Mouse (Mus musculus) intestine, embryonic 16.5 days (tissue): Measurements from ENCODE around the gene Gm14443. TPM values are rescaled to one million over a fixed set of nuclear protein-coding genes. Genes with fewer than 3 reads are reported as not detected.
"Not testable (repeated sequence)": the region's sequence is repeated elsewhere in the genome, so short reads cannot be mapped to it uniquely, and the experiment has no call there.

Source experiments
- ATAC-seq: fragments of 200-750 bp; cut with Nextera tagmentation; 2 replicates; pipeline ENCODE4 v1.8.0; 2017; ENCODE audit warnings: moderate TSS enrichment, moderate library complexity
- H3K27ac ChIP-seq: fragments of 300-500 bp; sonication (generic); 2 replicates; pipeline ENCODE4 v1.5.1; 2014; ENCODE audit warnings: mild to moderate bottlenecking, low read length
- H3K27me3 ChIP-seq: fragments of 300-500 bp; sonication (generic); replicated peaks from 2 replicates; pipeline ENCODE4 v1.6.1; 2014; ENCODE audit warnings: low read length, control low read depth, mixed read lengths; ENCODE audit not compliant: control insufficient read depth, insufficient read depth
- H3K36me3 ChIP-seq: fragments of 300-500 bp; sonication (generic); 2 replicates; pipeline ENCODE4 v1.6.1; 2014; ENCODE audit warnings: low read length, control low read depth; ENCODE audit not compliant: control insufficient read depth, insufficient read depth
- H3K4me1 ChIP-seq: fragments of 300-500 bp; sonication (generic); 2 replicates; pipeline ENCODE4 v1.6.1; 2014; ENCODE audit warnings: low read length, control low read depth, mixed read lengths; ENCODE audit not compliant: control insufficient read depth, insufficient read depth
- H3K4me2 ChIP-seq: fragments of 300-500 bp; sonication (generic); 2 replicates; pipeline ENCODE4 v1.6.1; 2014; ENCODE audit warnings: low read depth, low read length, control low read depth
- H3K4me3 ChIP-seq: fragments of 300-500 bp; sonication (generic); 2 replicates; pipeline ENCODE4 v1.5.1; 2014; ENCODE audit warnings: mild to moderate bottlenecking, low read length
- H3K9ac ChIP-seq: fragments of 300-500 bp; sonication (generic); 2 replicates; pipeline ENCODE4 v1.6.1; 2014; ENCODE audit warnings: low read depth, low read length
- H3K9me3 ChIP-seq: fragments of 300-500 bp; sonication (generic); 2 replicates; pipeline ENCODE4 v1.6.1; 2016; ENCODE audit warnings: low read length, control low read depth; ENCODE audit not compliant: control insufficient read depth
- WGBS: fragments of 180-500 bp; shearing (Covaris S2); extraction: QIAGEN DNeasy Blood & Tissue Kit; methylation state at CpG from one replicate; pipeline ENCODE4 v1.1.7; 2014; 5-methylcytosine and 5-hydroxymethylcytosine counted together
- polyA plus RNA-seq: library from polyadenylated mRNA; unstranded; fragments of >200 nt; fragmentation: Nextera tagmentation; extraction: Ambion mirVana; gene quantifications from 2 replicates; pipeline ENCODE4 v1.2.1, GENCODE M21; 2015

The Gm14443 gene
- polyA plus RNA-seq, 1 experiment from 2014 or later = 0.27 TPM

DNA sequence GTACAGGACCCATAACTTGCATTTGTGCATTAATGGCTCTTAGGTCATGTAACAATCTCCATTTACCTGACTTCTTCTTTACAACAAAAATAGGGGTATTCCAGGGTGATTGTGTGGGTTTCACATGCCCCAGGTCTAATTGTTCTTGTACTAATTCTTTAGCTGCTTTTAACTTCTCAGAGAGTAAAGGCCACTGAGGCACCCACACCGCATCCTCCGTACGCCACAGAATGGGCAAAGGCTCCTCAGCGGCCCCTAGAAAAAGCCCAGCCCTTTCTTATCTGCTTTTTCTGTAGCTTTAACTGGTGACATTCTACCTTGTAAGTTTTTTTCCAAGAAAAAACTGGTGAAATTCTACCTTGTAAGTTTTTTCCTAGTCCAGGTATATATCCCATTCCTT lies 14.2 kb downstream of the Gm14443 start:
- not testable (repeated sequence) for ATAC-seq, H3K9ac ChIP-seq, H3K36me3 ChIP-seq, H3K4me1 ChIP-seq, H3K27me3 ChIP-seq, H3K4me3 ChIP-seq, H3K27ac ChIP-seq, H3K4me2 ChIP-seq, H3K9me3 ChIP-seq
- 91% methylated on average over 4 of the region's 4 CpGs for WGBS

DNA sequence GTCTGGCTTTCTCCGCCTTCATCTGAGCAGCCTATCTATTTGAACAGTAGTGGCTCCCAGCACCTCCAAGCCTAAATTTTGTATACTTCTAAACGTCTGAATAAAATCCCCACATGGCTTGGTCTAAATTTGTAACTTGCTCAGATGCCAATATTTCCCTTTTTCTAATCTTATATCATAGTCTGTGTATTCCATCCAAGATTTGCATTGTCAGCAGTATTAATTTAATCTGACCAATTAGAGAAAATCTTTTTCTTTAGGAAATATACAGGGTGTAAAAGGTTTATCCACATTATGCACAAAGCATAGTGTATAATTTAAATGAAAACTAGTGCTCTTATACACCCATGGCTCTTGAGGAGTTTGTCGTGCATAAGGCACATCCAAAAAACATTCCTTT lies 17.0 kb downstream of the Gm14443 start:
- WGBS = 77% methylated on average over 3 of the region's 3 CpGs
- H3K4me2 ChIP-seq = no peak overlapping the region
- no peaks in the 10 kb centered on the region for H3K4me1 ChIP-seq
- no peaks in the 10 kb centered on the region for H3K36me3 ChIP-seq
- H3K4me3 ChIP-seq = no peak overlapping the region
- no peak overlapping the region for H3K27ac ChIP-seq
- no peak overlapping the region for H3K9ac ChIP-seq
- no peaks in the 10 kb centered on the region for H3K27me3 ChIP-seq
- no peak for ATAC-seq
- H3K9me3 ChIP-seq = no peaks in the 10 kb centered on the region

DNA sequence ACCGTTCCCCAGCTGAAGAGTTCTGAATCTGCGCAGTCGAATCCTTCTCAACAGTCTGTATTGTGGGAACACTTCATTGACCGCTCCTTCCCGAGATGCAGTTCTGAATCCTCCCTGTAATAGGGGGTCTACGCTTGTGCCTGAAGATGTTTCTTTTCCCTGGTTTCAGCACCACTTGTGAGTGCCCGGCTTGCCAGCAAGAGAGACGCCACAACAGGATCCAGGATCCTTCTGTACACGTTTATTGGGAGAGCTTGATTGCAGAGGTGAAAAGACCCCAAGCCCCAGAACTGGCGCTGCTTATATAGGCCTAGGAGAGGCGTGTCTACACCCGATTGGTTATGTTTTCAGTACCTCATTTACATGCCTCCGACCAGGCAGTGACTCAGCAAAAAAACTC lies 19.0 kb downstream of the Gm14443 start:
- 91% methylated on average over 13 of the region's 13 CpGs for WGBS
- no peaks in the 10 kb centered on the region for H3K4me1 ChIP-seq

DNA sequence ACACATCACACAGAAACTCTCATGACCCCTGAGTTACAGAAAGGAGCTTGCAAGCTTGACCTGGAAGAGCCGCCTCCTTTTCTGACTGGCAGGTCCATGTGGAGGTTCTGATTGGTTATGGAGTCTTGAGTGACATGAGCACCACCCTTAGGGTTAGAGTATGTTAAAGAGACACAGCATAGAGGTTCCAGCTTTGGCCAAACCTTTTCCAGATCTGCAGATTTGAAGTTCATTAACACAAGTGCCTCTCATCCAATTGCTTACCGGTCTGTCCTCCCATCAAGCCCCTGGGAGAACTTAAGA lies 33.7 kb downstream of the Gm14443 start, which contains the start of gene Gm14399:
TSS of gene Gm14399 (minus strand) at position 20 of the 303 bp plus-strand sequence.
- H3K27me3 ChIP-seq, ATAC-seq, H3K4me1 ChIP-seq, H3K27ac ChIP-seq, H3K36me3 ChIP-seq, H3K9me3 ChIP-seq: not testable (repeated sequence)
- peak within 1 kb of the TSS; percentile 27; the same call in 1 of the 2 replicates for H3K4me2 ChIP-seq
- H3K4me3 ChIP-seq = peak within 1 kb of the TSS; percentile 51
- 0% methylated on average over 1 of the region's 2 CpGs for WGBS
- H3K9ac ChIP-seq = peak within 1 kb of the TSS; percentile 56; the same call in 1 of the 2 replicates

More for the DNA sequence above, 19.0 kb downstream of the Gm14443 start:
- Histone ChIP-seq H3K27me3 (no peaks in the 10 kb centered on the region), H3K9ac (no peak overlapping the region), H3K27ac (no peak overlapping the region), H3K4me2 (no peak overlapping the region), H3K36me3 (no peaks in the 10 kb centered on the region), H3K4me3 (no peak overlapping the region), H3K9me3 (no peaks in the 10 kb centered on the region)
- no peak for ATAC-seq

DNA sequence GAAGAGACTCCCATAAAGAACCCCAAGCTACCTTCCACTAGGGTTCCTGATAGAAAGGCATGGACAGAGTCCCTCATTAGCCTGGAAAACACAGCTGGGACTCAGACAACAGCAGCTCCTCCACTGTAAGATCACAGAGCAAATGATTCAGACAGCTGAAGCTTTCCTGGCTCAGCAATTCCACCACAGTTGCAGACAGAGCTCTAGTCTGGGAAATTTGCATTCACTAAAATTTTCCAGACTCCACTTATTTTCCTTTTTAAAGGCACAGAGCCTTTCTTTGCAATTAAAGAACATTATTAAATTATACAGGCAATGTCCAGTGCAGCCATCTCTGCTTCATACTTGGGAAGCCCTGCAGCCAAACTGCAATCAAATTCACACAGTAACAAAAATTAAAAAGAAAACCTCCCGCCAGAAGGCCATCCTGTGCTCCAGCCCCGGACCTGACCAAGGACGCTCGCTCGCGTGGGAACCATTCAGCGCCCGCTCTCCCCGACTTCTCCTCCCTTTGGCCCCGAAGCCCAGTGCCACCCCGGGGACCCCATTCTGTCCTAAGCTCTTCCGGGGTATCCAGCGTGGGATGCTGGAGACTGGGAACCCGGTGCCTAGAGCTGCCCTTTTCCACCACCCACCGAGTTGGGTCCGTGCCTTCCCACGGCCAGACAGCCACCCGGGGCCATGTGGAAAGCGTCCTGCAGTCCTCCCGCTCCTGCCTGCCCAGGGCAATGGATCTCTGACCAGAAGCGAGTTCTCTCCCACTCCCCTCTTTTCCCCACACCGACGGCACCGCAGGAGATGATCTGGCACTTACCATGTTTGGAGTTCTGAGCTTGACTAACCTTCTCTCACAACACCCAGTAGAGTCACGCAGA lies 34.3 kb downstream of the Gm14443 start:
- H3K27me3 ChIP-seq, H3K4me1 ChIP-seq, H3K27ac ChIP-seq, H3K9me3 ChIP-seq, ATAC-seq, H3K36me3 ChIP-seq: not testable (repeated sequence)
- peak overlapping the region; percentile 27; the same call in 1 of the 2 replicates for H3K4me2 ChIP-seq
- 2% methylated on average over 22 of the region's 25 CpGs for WGBS
- peak overlapping the region; percentile 56; the same call in 1 of the 2 replicates for H3K9ac ChIP-seq
- H3K4me3 ChIP-seq = peak overlapping the region; percentile 51

DNA sequence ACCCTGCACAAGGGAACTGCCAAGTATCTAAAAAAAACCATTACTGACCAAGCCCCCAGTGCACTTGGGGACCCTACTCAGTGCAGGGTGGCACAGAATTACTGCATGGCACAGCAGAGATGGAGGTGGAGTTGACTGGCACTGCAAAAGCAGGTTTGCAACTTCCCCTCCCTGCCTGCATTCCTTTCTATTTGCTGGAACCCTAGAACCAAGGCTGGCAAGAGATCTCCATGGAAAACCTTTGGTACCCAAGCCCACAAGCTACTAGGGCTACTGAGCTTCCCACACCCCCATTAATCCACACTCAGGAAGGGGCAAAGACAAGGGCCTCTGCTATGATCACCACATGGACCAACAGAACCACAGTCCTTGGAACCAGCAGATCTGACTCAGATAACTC lies 35.0 kb downstream of the Gm14443 start:
- not testable (repeated sequence) for ATAC-seq

More for the DNA sequence above, 35.0 kb downstream of the Gm14443 start:
- H3K9ac ChIP-seq, H3K4me2 ChIP-seq, H3K4me1 ChIP-seq, H3K9me3 ChIP-seq, H3K27me3 ChIP-seq, H3K36me3 ChIP-seq, H3K27ac ChIP-seq, H3K4me3 ChIP-seq: not testable (repeated sequence)

Other genes with a start within 250 kb of the Gm14443 start
- gene Gm14444, start 165.6 kb downstream of the Gm14443 start, polyA plus RNA-seq = not detected in 2 replicates
- gene Gm14393, start 108.1 kb downstream of the Gm14443 start, polyA plus RNA-seq = 0.51 and 0.64 TPM in 2 replicates
- gene Gm14399, start 33.9 kb downstream of the Gm14443 start, polyA plus RNA-seq = 4.6 and 4.9 TPM in 2 replicates
- 4.1 and 5.7 TPM in 2 replicates for gene Gm14391, start 31.0 kb upstream of the Gm14443 start, polyA plus RNA-seq
- not detected in 2 replicates for gene Gm14440, start 99.3 kb upstream of the Gm14443 start, polyA plus RNA-seq
- gene Gm4631, start 162.3 kb upstream of the Gm14443 start, polyA plus RNA-seq = 12.0 and 12.5 TPM in 2 replicates
- 4.6 and 5.0 TPM in 2 replicates for gene Zfp968, start 196.6 kb upstream of the Gm14443 start, polyA plus RNA-seq